17 mouse cellular contexts compared by ENCODE assay signal in the genomic region with DNA sequence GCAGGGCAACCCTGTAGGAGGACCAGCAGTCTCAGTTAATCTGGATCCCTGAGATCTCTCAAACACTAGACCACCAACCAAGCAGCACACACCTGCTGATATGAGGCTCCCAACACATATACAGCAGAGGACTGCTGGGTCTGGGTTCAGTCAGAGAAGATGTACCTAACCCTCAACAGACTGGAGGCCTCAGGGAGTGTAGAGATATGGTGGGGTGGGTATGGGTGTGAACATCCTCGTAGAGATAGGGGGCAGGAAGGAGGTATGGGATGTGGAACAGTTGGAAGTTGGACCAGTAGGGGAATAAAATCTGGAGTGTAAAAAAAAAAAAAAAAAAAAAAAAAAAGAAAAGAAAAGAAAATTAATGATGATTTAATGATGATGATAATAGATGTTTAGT.
"Had no signal": no experiment of that assay in that cellular context is flagged by ENCODE, and none has a peak within 500 bp of the region (broad histone marks: within the 10 kb centered on the region; RNA-seq: fewer than 3 reads in every experiment).

No protein-coding gene starts in this region.

- ATAC-seq: lung, postnatal 0 days; midbrain, embryonic 13.5 days; midbrain, embryonic 15.5 days had no signal

- H3K4me2 ChIP-seq: lung, embryonic 15.5 days; midbrain, embryonic 11.5 days; midbrain, embryonic 13.5 days; midbrain, embryonic 15.5 days; neural tube, embryonic 12.5 days; stomach, embryonic 15.5 days had no signal

- DNase-seq: lung, adult 2 months; lung, postnatal 14 days; lung, postnatal 36 days; right cerebral cortex, postnatal 14 days; thymus, adult 18-20 months; thymus, postnatal 14 days; thymus, postnatal 36 days had no signal

- H3K36me3 ChIP-seq: lung, embryonic 15.5 days; midbrain, embryonic 13.5 days; midbrain, embryonic 15.5 days; neural tube, embryonic 12.5 days; stomach, embryonic 15.5 days had no signal

- H3K27me3 ChIP-seq: lung, embryonic 15.5 days; megakaryocyte, embryonic 14.5 days; midbrain, embryonic 13.5 days; midbrain, embryonic 15.5 days; neural tube, embryonic 12.5 days; stomach, embryonic 15.5 days had no signal

- H3K27ac ChIP-seq: lung, embryonic 15.5 days; macrophage; midbrain, embryonic 13.5 days; midbrain, embryonic 15.5 days; neural tube, embryonic 12.5 days; stomach, embryonic 15.5 days; stomach, postnatal 0 days had no signal

- H3K4me3 ChIP-seq: lung, embryonic 15.5 days; megakaryocyte, embryonic 14.5 days; midbrain, embryonic 13.5 days; midbrain, embryonic 15.5 days; neural tube, embryonic 12.5 days; stomach, embryonic 15.5 days had no signal

- H3K9ac ChIP-seq: lung, embryonic 15.5 days; midbrain, embryonic 13.5 days; midbrain, embryonic 15.5 days; neural tube, embryonic 12.5 days; stomach, embryonic 15.5 days had no signal

- H3K9me3 ChIP-seq: lung, embryonic 15.5 days; megakaryocyte, embryonic 14.5 days; midbrain, embryonic 13.5 days; midbrain, embryonic 15.5 days; neural tube, embryonic 12.5 days; stomach, embryonic 15.5 days had no signal
